Mouse (Mus musculus) C3H10T1/2 (cell line): ENCODE data around the gene Trim2. TPM values are rescaled to one million over a fixed set of nuclear protein-coding genes. Genes with fewer than 3 reads are reported as not detected.

Experiments
- polyA plus RNA-seq, 2 experiments: library from polyadenylated mRNA; unstranded; fragments of >200 nt; fragmentation: generic; extraction: Trizol; gene quantifications; one replicate each; pipeline ENCODE4 v1.2.1; 2012; ENCODE audit warnings: missing spikeins in 2 of 2

Trim2 gene
- polyA plus RNA-seq: 1 to 10 TPM in 1 of 2 experiments, under 1 TPM in 1; 0.67 to 4.0 TPM

GRCm38 (mm10) chr3:84306777-84307176 is at the start of gene Trim2:
TSS of gene Trim2 (minus strand) at chr3:84306877.

GRCm38 (mm10) chr3:84173581-84174154 is 133.0 kb downstream of the Trim2 start, which contains the start of gene Gm6525:
TSS of gene Gm6525 (plus strand) at chr3:84174104.

GRCm38 (mm10) chr3:84155558-84156006 is 151.1 kb downstream of the Trim2 start, which contains the start of gene Mnd1:
TSS of gene Mnd1 (minus strand) at chr3:84155786.

Other genes with a start within 250 kb of the Trim2 start
- 10 to 100 TPM in 1 of 2 experiments, 1 to 10 TPM in 1; 2.6 to 11.7 TPM for gene Mnd1, start 151.1 kb downstream of the Trim2 start, polyA plus RNA-seq
- under 1 TPM; 0.04 to 0.07 TPM for gene Gm6525, start 132.8 kb downstream of the Trim2 start, polyA plus RNA-seq
- 1 to 10 TPM; 1.7 to 2.1 TPM for gene Fhdc1, start 173.6 kb upstream of the Trim2 start, polyA plus RNA-seq